Mouse (Mus musculus): ENCODE results near the gene Kcnj10.
A peak's percentile ranks its signal among the peaks of the same experiment; 100 is the strongest.

Kcnj10 gene

GRCm38 (mm10) chr1:172340729-172341321 lies at the start of gene Kcnj10:
Gene Kcnj10 (plus strand): TSS chr1:172341210.
- DNase-seq (ENCODE audit: low spot score), result peak; percentile 85

GRCm38 (mm10) chr1:172292880-172293279 lies 48.1 kb upstream of the Kcnj10 start:
- no peak for DNase-seq (ENCODE audit: low spot score)

- no peak for DNase-seq (ENCODE audit: low spot score)
These were observed 47.6 kb upstream of the Kcnj10 start for GRCm38 (mm10) chr1:172293449-172293848.

- DNase-seq (ENCODE audit: low spot score), result peak; percentile 77
These were observed 45.2 kb upstream of the Kcnj10 start for GRCm38 (mm10) chr1:172295751-172296197.

- no peak for DNase-seq (ENCODE audit: low spot score)
These were observed 44.0 kb upstream of the Kcnj10 start for GRCm38 (mm10) chr1:172296816-172297510.

GRCm38 (mm10) chr1:172297611-172298537 lies 43.1 kb upstream of the Kcnj10 start, which contains the start of gene Atp1a2:
Gene Atp1a2 (minus strand): TSS chr1:172298064.
- DNase-seq (ENCODE audit: low spot score), result peak; percentile 66

GRCm38 (mm10) chr1:172299528-172299927 lies 41.5 kb upstream of the Kcnj10 start:
- DNase-seq (ENCODE audit: low spot score), result no peak

- peak; percentile 72 for DNase-seq (ENCODE audit: low spot score)
These were observed 40.8 kb upstream of the Kcnj10 start for GRCm38 (mm10) chr1:172300247-172300646.

- no peak for DNase-seq (ENCODE audit: low spot score)
These were observed 39.8 kb upstream of the Kcnj10 start for GRCm38 (mm10) chr1:172301180-172301579.

GRCm38 (mm10) chr1:172302311-172302710 lies 38.7 kb upstream of the Kcnj10 start:
- DNase-seq (ENCODE audit: low spot score), result no peak

- no peak for DNase-seq (ENCODE audit: low spot score)
These were observed 38.2 kb upstream of the Kcnj10 start for GRCm38 (mm10) chr1:172302851-172303250.

- no peak for DNase-seq (ENCODE audit: low spot score)
These were observed 36.6 kb upstream of the Kcnj10 start for GRCm38 (mm10) chr1:172304443-172304842.

- no peak for DNase-seq (ENCODE audit: low spot score)
These were observed 35.9 kb upstream of the Kcnj10 start for GRCm38 (mm10) chr1:172305153-172305552.

GRCm38 (mm10) chr1:172305635-172306034 lies 35.4 kb upstream of the Kcnj10 start:
- DNase-seq (ENCODE audit: low spot score), result no peak

GRCm38 (mm10) chr1:172306196-172306595 lies 34.8 kb upstream of the Kcnj10 start:
- DNase-seq (ENCODE audit: low spot score), result no peak

- no peak for DNase-seq (ENCODE audit: low spot score)
These were observed 34.1 kb upstream of the Kcnj10 start for GRCm38 (mm10) chr1:172306885-172307284.

GRCm38 (mm10) chr1:172307936-172308335 lies 33.1 kb upstream of the Kcnj10 start:
- DNase-seq (ENCODE audit: low spot score), result no peak

GRCm38 (mm10) chr1:172308409-172308808 lies 32.6 kb upstream of the Kcnj10 start:
- DNase-seq (ENCODE audit: low spot score), result no peak

GRCm38 (mm10) chr1:172309699-172310398 lies 31.2 kb upstream of the Kcnj10 start:
- peak; percentile 96 for DNase-seq (ENCODE audit: low spot score)

- peak; percentile 66 for DNase-seq (ENCODE audit: low spot score)
These were observed 29.6 kb upstream of the Kcnj10 start for GRCm38 (mm10) chr1:172311248-172311906.

All from testis, postnatal 10 days (tissue).